Mouse (Mus musculus) layer of hippocampus, adult 6 months (tissue): ENCODE results near the gene Zfp709. TPM values are rescaled to one million over a fixed set of nuclear protein-coding genes. Genes with fewer than 3 reads are reported as not detected.

Source experiments
- long read RNA-seq, 2 experiments: library from polyadenylated mRNA; unstranded; transcript quantifications; one replicate each; pipeline ENCODE4 v2.0.0; 2019 to 2020
- polyA plus RNA-seq: library from polyadenylated mRNA; unstranded; fragments of <200 nt; fragmentation: Nextera tagmentation; gene quantifications from 2 replicates; pipeline ENCODE4 v1.2.3, GENCODE M21; 2021

The Zfp709 gene
- 3.2 and 3.5 TPM in 2 replicates for polyA plus RNA-seq
- long read RNA-seq, experiment 1, full-length matches to known transcripts = 3 of 10 reads
- long read RNA-seq, experiment 1, partial matches to known transcripts = 0 of 10 reads
- long read RNA-seq, experiment 1, other reads (novel, unspliced or antisense) = 7 of 10 reads
- long read RNA-seq, experiment 2, full-length matches to known transcripts = 19 of 23 reads
- long read RNA-seq, experiment 2, partial matches to known transcripts = 0 of 23 reads
- long read RNA-seq, experiment 2, other reads (novel, unspliced or antisense) = 4 of 23 reads

GRCm38 (mm10) chr8:71881618-71882274 is at the start of gene Zfp709:
Zfp709 (plus strand) TSS chr8:71882019.

GRCm38 (mm10) chr8:71908309-71909261 is 26.8 kb downstream of the Zfp709 start, which contains the start of the genes Zfp882 and Zfp617:
Zfp882 (plus strand) TSS chr8:71908608.
Zfp617 (plus strand) TSS chr8:71908635.

Other genes with a start within 250 kb of the Zfp709 start
- 10.7 and 12.7 TPM in 2 replicates for gene Unc13a, start 210.3 kb upstream of the Zfp709 start, polyA plus RNA-seq
- 1.6 and 2.0 TPM in 2 replicates for gene Jak3, start 205.7 kb upstream of the Zfp709 start, polyA plus RNA-seq
- not detected in 2 replicates for gene Insl3, start 192.8 kb upstream of the Zfp709 start, polyA plus RNA-seq
- 0.59 and 0.63 TPM in 2 replicates for gene B3gnt3, start 180.2 kb upstream of the Zfp709 start, polyA plus RNA-seq
- gene Fcho1, start 156.3 kb upstream of the Zfp709 start, polyA plus RNA-seq = 16.3 and 19.8 TPM in 2 replicates
- 1.8 and 2.6 TPM in 2 replicates for gene Zfp882, start 26.6 kb downstream of the Zfp709 start, polyA plus RNA-seq
- gene Zfp617, start 26.6 kb downstream of the Zfp709 start, polyA plus RNA-seq = 12.5 and 14.8 TPM in 2 replicates
- 10.0 and 12.2 TPM in 2 replicates for gene Zfp961, start 69.0 kb downstream of the Zfp709 start, polyA plus RNA-seq
- gene Cyp4f18, start 127.6 kb downstream of the Zfp709 start, polyA plus RNA-seq = 0.30 TPM in 1 of 2 replicates, not detected in the other
- gene Olfr372, start 159.2 kb downstream of the Zfp709 start, polyA plus RNA-seq = not detected in 2 replicates
- not detected in 2 replicates for gene Olfr373, start 201.2 kb downstream of the Zfp709 start, polyA plus RNA-seq
- not detected in 2 replicates for gene Olfr374, start 225.0 kb downstream of the Zfp709 start, polyA plus RNA-seq